Mouse (Mus musculus): ENCODE data around the gene Camkv. TPM values are rescaled to one million over a fixed set of nuclear protein-coding genes. Genes with fewer than 3 reads are reported as not detected.
A peak's percentile ranks its signal among the peaks of the same experiment; 100 is the strongest.

The Camkv gene
- polyA plus RNA-seq, 2 experiments from 2014 or later = not detected

GRCm38 (mm10) chr9:107923956-107924355 is 11.5 kb upstream of the Camkv start:
- no peak for ATAC-seq

GRCm38 (mm10) chr9:107925251-107925650 is 10.2 kb upstream of the Camkv start:
- no peak for ATAC-seq

- no peak for ATAC-seq
Measured at GRCm38 (mm10) chr9:107926920-107927420, 8.5 kb upstream of the Camkv start.

- ATAC-seq = no peak
Measured at GRCm38 (mm10) chr9:107927749-107928148, 7.7 kb upstream of the Camkv start.

DNA sequence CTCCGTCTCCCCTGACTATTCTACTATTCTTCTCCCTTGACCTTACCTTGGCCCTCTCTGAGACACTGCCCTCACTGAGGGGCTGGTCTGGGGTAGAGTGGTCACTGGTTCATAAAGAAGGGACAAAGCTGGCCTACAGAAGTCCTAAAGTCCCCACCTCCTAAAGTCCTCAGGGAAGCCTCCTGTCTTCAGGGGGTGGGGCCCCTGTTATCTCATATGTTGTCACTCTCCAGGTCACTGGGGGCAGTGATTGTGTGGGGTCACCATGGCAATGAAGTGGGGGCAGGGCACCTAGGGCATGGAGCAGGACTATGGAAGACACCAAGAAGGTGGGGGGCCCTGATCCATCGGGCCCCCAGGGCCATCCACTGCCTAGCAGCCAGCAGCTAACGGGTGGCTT is 7.3 kb upstream of the Camkv start, which contains the start of gene Actl11:
Actl11 (plus strand) TSS at position 301 of the 400 bp plus-strand sequence.
- ATAC-seq = no peak

GRCm38 (mm10) chr9:107932221-107932620 is 3.3 kb upstream of the Camkv start:
- ATAC-seq = no peak

GRCm38 (mm10) chr9:107934146-107934545 is 1.3 kb upstream of the Camkv start:
- no peak for ATAC-seq

DNA sequence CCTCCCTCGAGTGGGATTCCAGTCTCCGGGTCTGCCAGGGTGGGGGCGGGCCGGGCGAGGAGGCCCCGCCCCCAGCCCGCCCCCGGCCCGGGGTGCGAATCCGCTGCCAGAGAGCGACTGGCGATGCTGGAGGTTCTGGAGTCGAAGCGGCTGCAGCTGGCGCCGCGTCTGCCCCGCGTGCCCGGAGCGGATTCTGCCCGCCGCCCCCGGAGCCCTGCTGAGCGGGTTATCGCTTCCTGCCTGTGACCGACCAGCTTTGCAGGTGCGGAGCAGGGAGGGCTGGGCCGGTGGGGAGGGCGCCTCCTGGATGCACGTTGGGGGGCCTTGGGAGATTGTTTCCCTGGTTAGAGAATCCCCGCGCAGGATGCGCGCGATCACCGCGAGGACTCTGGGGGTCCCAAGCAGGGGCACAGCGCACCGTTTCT is 328 bp downstream of the Camkv start:
- ATAC-seq = no peak

- no peak for ATAC-seq
Measured at GRCm38 (mm10) chr9:107936215-107936822, 845 bp downstream of the Camkv start.

DNA sequence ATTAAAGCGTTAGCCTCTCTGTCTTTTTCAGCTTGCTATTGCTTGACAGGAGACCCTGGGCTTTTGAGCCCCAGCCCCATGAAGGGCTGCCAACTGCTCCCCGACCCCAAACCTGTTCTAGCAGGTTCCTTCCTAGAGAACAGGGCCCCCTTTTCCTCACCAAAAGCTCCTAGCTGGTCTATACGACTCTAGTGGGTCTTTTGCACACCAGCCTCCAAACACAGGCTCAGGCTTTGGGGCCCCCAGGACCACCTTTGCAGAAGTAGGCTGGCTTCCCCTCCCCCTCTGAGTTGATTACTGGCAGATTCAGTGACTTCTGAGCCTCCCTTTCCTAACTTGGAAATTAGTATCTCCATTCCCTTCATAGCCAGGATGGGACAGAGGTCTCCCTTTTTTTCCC is 1.4 kb downstream of the Camkv start:
- no peak for ATAC-seq

GRCm38 (mm10) chr9:107947241-107948194 is 12.0 kb downstream of the Camkv start:
- no peak for ATAC-seq

- ATAC-seq = no peak
Measured at GRCm38 (mm10) chr9:107949184-107949921, 13.9 kb downstream of the Camkv start.

- ATAC-seq = no peak
Measured at GRCm38 (mm10) chr9:107949922-107950235, 14.4 kb downstream of the Camkv start, which contains the start of gene Traip. Gene Traip (plus strand): TSS chr9:107950136.

GRCm38 (mm10) chr9:107950460-107951355 is 15.2 kb downstream of the Camkv start:
- peak; percentile 100 for ATAC-seq

DNA sequence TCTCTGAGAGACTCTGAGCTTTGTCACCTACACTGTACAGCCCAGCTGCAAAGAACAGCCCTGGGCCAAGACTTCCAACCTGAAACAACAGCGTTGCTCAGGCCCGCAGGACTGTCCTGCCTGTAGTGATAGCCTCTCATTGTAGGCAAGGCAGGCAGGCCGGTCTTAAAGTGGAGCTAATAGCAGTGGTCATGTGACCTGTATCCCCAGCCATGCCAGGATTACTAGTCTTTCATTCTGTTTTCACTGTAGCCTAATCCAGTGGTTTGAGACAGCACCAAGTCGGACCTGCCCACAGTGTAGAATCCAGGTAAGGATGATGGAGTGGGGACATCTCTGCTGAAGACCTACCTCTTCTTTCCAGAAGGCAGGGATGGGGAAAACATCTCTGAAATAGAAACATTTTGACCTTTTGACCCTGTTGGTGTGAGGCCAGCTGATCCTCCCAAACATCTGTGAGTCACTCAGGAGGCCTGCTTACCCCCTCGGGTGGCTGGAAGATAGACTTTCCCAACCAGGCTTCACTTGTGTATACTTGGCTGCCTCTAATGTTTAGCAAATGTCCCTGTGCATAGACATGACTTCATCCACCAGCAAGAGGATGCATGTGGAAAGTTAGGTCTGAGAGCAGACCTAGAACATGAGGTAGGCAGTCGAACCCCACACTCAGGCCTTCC is 20.3 kb downstream of the Camkv start:
- no peak for ATAC-seq

- ATAC-seq = no peak
Measured at GRCm38 (mm10) chr9:107957141-107957540, 21.7 kb downstream of the Camkv start.

DNA sequence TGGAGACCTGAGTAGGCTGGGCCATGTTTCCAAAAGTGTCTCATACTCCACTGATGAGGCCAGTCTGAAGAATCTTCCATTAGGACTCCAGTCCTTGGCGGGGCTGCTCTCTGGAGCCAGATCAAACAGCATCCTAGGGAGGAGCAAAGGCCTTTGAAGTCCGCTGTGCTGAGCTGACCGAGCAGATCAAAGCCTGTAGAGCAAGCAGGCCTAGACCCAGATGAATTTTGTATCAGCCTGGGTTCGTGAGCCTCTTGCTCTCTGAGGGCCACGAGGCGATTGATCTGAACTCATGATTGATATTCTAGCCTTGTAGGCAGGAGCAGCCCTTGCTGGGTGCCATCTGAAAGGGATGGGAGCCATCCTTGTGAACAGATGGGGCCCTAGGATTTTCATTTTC is 24.4 kb downstream of the Camkv start:
- no peak for ATAC-seq

GRCm38 (mm10) chr9:107960928-107961327 is 25.5 kb downstream of the Camkv start:
- ATAC-seq = no peak

DNA sequence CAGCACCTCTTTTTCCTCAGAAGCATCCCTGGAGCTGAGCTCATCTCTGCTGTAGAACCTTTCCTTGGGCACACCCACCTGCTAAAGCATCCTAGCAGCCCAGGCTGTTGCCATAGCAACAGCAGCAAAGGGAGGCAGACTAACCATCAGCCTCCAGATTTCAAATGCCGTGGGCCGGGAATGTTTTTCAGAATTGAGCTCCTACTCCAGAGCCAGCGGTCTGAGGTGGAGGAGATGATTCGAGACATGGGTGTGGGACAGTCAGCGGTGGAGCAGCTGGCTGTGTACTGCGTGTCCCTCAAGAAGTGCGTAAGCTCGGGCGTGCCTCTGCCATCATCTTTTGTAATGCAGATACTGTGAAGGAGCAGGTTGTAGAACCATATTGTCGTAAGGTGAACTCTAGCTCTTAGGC is 25.9 kb downstream of the Camkv start:
- ATAC-seq = no peak

DNA sequence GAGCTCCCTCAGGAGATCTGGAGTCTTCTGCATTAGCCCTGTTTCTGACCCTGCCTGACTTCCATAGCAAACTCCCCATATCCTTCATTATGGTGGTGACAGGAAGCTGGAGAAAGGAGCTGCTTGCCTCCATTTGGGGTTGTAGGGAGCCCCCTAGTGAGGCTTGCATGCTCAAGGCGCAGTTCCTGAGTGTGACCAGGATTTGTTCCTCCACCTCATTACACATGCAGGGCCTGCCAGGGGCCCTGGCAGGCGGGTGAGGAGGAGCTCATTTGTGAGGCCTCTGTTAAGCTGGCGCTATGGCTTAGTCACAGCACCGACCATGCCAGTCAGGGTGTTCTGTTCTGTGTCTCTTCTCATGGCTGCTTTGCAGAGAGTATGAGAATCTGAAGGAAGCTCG is 26.4 kb downstream of the Camkv start:
- no peak for ATAC-seq

GRCm38 (mm10) chr9:107962916-107963315 is 27.4 kb downstream of the Camkv start:
- no peak for ATAC-seq
